Mouse (Mus musculus) megakaryocyte-erythroid progenitor cell, adult 5-6 weeks (primary cell): ENCODE results near the gene Cd164. TPM values are rescaled to one million over a fixed set of nuclear protein-coding genes. Genes with fewer than 3 reads are reported as not detected.

Source experiments
- ATAC-seq: replicated peaks from 2 replicates; pipeline ENCODE4 v1.8.0; 2016; ENCODE audit warnings: mild to moderate bottlenecking, inconsistent platforms; ENCODE audit not compliant: severe bottlenecking, poor library complexity, low FRiP score, low TSS enrichment
- total RNA-seq, 2 experiments: library from RNA; stranded (forward) in 1 of 2; stranded (reverse) in 1 of 2; fragments of 200-1000, 215-1000 nt in 1 of 2; fragments of >200 nt in 1 of 2; fragmentation: Nextera tagmentation in 1 of 2; gene quantifications; 2 replicates each; pipeline ENCODE4 v1.2.3; 2014 to 2017

Gene Cd164
- total RNA-seq, 2 experiments from 2014 or later = 96.6 to 100 TPM

DNA sequence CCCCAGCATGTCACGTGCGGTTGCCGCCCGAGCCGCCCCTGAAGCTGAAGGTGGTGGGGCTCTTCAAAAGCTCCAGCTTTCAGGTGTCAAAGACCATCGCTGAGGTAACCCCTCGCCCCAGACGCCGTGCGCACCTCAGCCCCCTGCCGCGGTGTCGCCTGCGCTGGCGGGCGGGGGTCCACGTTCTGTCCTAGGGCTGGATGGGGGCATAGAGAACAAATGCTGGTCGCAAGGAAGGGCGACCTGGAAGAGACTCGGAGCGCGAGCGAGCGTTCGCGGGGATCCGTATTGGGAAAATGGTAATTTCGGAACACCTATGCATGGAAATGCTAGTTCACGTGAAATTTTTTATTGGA, 28.7 kb upstream of the Cd164 start:
- no peak for ATAC-seq

DNA sequence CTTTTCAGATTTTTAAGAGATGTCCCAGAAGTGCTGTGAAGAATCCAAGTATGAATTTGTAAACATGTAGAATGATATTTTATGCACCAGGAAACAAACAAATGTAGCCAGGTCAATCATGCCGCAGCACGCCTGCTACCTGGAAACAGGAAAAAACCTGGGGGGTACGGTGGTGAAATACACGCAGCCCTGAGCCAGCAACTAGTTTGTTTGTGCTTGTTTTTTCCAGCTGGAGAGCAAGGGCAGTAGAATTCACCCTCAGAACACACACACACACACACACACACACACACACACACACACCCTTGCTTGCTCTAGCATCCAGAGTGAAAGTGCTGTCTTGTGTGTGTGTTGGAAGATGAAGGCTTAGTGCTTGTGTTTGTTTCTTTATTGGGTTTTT, 28.1 kb upstream of the Cd164 start:
- no peak for ATAC-seq

DNA sequence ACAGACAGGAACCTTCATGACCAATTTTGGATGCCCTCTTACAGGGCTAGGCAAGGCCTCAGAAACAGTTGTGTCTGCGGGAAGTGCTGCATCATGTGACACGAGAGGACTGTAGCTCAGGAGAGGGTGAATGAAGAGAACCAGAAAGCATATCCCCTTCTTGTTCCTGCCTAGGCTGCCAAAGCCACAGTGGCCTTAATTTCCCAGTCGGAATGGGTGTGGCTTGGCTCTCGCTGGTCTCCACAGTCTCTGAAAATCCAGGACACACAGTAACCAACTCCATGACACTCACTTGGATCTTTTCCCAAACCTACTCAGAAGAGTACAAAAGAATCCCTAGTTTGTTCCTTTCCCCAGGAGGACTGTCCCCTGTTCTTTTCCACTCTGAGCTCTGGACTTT, 18.3 kb upstream of the Cd164 start:
- no peak for ATAC-seq

DNA sequence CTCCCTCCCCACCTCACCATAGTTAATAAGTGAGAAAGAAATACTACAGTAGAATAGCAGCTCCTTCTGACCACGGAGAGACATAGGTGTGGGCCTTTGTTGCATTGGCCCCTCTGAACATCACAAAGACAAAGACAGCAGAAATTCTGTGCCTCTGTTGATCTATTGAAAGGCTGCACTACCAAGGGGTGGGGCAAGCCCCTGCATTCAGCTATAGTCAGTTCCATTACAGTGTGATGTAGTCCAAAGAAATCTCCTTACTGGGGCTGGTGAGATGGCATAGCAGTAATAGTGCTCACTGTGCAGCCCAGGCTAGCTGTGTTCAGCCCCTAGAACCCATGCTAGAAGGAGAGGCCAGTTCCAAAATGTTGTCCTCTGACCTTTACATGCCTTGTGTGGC, 14.2 kb upstream of the Cd164 start:
- no peak for ATAC-seq

DNA sequence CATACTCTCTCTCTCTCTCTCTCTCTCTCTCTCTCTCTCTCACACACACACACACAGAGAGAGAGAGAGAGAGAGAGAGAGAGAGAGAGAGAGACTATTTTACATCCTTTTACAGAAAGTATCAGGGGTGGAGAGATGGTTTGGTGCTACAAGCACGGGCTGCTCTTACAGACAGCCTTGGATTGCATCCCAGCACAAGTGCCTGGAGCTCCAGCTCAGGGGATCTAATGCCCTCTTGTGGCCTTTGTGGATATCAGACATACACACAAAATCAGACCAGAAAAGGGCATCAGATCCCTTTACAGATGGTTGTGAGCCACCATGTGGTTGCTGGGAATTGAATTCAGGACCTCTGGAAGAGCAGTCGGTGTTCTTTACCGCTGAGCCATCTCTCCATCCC, 13.8 kb upstream of the Cd164 start:
- ATAC-seq = peak; percentile 70; the same call in 1 of the 2 replicates

DNA sequence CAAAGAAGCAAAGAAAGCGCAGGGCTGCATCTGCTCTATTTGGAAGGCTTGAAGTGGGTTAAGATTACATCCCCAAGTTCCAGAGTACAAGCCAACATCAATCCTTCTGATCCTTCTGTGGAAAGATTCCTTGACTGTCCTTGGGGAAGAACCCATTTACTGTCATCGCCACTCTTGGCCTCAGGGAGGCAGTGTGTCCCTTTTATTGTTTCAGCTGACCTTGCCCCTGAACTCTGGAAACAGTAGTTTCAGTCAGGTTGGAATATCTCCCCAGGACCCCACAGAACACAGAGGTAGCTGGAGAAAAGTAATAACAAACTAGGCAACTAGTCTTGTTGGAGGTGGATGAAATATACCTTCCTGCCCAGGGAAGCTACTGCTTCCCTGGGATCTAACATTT, 10.1 kb upstream of the Cd164 start:
- 0 out of 2 replicates have a peak, but pooled peaks have one; percentile 56 for ATAC-seq

DNA sequence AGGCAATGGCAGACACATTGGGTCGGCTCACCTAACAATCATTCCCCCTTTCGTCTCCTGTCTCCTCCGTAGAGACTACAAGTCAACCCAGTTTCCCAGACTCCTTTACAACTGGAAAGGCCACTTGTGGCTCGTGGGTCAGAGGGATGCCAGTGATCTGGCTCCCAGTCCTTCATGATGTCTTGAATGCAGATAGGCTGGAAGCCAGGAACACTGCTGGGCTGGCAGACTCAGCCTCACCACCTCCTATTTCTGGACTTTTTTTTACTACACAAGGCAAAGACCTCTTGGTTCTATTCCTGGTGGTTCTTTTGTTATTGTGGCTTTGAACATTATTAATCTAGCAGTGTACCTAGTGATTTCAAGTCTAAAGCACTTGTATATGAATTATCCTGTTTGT, 4.9 kb upstream of the Cd164 start:
- ATAC-seq = no peak

DNA sequence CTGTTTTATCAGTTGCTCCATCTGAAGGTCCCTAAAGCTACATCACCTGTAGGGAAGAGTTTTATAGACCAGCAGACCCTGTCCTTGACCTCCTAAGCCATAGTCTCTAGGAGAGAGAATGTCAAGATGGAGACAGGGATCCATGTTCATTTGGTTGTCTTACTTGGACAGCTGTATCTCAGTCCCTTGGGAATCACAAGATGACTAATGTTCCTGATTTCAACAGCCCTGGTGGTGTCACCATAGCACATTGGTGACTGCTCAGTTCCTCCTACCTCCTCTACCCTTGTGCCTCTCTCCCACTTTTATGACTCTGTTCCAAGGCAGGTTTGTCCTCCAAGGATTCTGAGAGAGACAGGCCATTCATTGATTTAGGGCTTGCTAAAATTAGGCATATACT, 4.3 kb upstream of the Cd164 start:
- no peak for ATAC-seq

DNA sequence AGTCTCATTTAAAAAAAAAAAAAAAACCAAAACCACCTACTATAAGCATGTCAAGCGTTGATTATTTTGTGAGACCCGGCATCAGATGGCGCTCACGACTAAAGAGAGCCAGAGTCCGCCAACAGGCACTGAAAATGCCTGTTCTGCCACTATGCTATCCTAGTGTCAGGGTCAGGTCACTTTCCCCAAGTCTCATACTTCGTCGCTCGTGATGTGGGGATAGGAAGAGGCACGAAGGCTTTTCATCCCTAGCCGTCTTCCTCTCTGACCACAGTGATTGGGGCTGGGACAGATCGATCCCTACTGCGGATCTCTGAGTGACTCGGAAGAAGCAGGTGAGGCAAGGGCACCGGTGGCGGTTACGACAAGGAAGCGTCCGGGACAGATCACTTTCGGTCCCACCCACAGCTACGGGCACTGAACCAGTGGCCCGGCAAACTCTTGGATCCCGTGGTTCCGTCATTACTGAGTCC, 670 bp upstream of the Cd164 start:
- peak; percentile 80 for ATAC-seq

DNA sequence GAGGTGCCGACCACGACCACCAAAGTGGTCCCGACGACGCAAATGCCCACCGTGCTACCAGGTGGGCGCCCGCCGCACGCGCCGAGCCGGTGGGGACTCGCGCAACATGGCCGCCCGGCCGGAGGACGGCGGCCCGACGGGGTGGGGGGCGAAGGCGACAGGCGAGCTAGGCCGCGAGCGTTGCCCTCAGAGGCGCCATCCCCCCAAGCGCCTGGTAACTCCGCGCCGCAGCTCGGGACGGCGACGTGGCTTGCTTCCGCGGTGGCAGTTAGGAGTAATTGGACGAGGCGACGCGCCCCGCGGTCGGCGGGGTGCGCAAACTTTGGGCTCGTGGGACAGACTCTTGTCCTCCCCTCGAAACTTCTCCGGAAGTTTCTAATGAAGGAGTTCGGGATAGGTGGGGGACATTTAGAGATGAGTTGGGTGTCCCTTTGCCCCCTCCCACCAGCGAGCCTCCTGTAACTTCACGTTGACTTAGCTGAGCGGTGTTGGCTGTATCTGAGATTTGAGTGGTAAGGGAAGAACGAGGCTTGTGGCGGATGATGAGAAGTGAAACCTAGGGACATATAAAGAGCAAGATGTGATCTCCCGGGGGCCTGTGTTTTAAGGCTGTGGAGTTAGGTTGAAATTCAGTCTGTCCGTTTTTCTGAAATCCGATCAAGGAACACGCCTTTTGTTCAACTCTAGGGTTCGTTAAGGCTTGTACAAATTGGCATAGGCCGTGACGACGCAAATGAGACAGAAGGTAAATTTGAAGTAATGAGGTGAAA, 611 bp downstream of the Cd164 start:
- 0 out of 2 replicates have a peak, but pooled peaks have one; percentile 4 for ATAC-seq

DNA sequence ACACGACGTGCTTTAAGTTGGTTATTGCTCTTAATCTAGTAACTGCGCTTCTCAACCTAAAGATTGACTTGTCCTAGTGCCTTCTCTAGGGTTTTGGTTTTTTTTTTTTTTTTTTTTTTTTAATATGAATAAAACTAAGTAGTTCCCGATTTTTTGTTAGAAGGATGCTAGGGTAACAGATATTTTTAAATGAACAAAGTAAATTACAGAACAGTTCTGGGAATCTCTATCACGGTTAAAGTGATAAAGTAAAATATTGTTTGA, 1.1 kb downstream of the Cd164 start:
- no peak for ATAC-seq

DNA sequence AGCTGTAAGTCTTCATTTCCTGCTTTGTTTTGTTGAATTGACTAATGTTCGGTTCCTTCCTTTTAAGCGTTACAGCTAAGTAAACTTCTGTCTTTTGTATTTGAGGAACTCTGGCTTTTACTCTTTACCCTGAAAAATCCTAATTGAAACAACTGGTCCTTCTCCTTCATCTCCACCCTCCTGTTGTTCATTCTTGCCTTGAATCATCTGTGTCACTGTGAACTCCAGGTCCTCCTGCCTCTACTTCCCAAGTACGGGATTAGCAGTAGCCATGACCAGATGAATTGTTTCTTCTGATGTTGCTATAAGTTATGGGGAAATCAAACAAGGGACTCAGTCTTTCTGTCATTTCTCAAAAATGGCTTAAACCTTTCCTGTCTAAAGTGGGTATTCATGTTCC, 4.2 kb downstream of the Cd164 start:
- no peak for ATAC-seq

DNA sequence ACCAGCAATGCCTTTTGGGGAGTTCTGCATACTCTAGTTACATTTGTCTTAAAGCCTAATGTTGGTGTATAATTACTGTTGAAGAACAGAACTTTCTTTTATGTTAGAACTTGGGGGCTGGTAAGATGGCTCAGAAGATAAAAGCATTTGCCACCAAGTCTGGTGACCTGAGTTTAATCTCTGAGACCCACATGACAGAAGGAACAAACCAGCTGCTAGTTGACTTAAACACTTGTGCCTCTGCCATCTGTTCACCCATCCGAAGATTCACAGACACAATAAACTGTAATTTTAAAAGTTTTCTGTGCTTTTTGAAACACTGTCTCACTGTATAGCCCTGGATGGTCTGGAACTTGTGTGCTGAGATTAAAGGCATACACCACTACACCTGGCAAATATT, 6.5 kb downstream of the Cd164 start:
- ATAC-seq = peak; percentile 67

DNA sequence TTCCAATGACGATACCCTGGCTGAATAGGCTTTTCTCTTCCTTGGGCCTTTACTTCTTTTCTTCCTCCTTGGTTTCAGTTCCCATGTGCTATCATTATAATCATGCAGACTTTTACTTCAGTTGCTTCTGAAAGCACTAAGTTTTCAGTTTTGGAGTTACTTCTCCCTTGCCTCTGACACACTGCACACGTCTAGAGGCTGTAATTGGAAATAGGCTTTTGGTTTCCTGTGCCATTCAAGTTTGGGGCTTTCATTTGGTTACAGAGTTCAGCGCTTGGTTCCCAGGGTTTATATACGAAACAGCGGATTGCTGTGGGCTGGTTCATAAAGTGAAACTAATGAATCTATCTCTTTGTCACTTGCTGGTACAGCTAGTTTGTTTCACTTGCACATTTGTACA, 10.8 kb downstream of the Cd164 start:
- no peak for ATAC-seq

DNA sequence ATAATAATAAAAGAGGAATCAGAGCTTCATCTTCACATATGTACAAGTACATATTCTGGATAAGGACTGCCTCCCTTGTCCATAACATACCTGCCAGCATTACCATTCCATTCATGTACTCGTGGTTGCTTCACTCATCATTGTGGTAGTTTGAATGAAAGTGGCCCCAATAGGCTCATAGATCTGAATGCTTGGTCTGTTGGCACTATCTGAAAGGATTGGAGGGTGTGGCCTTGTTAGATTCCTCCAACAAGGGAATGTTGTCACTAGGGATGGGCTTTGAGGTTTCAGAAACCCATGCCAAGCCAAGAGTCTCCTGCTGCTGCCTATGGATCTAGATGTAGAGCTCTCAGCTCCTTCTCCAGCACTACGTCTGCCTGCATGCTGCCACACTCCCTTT, 16.8 kb downstream of the Cd164 start:
- no peak for ATAC-seq

DNA sequence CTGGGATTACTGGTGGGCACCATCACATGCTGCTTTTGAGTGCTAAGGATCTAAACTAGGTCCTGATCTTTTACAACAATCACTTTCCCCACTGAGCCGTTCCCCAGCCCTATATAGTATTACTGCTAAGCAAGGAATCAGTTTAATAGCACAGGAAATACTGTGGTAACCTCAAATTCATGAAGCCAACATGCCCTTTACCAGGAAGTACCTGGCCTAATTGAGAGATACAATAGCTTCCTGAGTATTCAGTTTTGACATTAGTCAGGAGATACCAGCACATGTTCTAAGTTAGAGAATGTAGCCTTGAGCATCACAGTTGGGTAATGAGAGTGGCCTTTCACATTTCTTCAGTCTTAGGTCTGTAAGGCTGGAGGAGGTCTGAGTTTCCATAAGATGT, 17.5 kb downstream of the Cd164 start:
- no peak for ATAC-seq

DNA sequence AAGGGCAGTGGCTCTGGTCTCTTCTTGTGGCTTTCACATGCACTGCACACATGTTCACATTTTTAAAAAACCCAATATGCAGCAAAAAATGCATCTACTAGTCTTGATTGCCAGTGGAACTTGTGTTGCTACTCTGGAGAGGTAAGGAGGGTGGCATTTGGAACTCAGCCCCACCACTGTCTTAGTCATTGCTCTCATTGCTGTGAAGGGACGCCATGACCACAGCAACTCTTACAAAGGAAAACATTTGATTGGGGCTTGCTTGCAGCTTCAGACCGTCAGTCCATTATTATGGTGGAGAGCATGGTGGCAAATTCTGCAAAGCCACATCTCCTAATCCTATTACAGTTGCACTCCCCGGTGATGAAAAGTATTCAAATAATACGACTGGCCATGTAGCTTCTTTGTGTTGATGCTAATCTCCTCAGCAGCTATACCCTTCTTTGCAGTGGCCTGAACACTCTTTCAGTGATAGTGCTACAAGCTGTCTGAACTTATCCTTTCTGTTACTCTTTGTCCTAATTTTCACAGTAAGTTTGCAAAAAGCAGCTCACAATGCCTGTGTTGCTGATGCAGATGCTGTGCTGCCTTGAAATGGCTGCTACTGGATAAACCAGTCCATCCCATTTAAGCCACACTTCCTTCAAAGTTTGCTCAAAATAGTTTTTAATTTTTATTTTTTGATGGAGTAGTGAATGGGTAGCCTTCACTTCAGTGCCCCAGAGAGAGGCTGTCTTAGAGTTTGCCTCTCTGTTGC, 18.2 kb downstream of the Cd164 start:
- ATAC-seq = no peak

DNA sequence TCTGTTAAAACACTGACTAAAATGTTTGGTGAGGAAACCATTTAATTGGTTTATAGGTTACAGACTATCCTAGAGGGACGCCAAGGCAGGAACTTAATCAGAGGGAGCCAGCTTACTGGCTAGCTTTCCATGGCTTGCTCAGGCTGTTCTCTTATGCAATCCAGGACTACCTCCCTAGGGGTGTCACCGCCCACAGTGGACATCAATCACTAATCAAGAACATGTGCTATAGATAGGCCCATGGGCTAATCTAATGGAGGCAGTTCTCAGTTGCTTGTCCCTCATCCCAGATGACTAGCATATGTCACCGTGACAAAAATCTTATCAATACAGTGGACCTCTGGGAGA, 18.7 kb downstream of the Cd164 start:
- ATAC-seq = no peak

DNA sequence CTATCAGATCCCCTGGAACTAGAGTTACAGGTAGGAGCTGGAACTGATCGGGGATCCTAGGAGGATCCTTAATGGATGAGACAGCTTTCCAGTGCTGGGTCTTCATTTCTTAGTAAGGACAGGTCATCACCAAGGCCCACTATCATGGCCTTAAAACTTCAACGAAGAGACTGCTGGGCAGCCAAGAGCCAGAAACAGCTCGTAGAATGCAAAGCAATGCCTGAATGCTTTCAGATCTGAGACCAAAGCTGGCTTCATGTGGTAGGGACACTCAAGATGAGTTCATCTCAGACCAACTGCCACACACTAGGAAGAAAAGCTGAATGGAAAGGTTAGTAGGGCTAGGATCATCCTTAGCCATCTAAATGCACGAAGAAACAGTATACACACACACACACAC, 19.8 kb downstream of the Cd164 start:
- ATAC-seq = no peak

DNA sequence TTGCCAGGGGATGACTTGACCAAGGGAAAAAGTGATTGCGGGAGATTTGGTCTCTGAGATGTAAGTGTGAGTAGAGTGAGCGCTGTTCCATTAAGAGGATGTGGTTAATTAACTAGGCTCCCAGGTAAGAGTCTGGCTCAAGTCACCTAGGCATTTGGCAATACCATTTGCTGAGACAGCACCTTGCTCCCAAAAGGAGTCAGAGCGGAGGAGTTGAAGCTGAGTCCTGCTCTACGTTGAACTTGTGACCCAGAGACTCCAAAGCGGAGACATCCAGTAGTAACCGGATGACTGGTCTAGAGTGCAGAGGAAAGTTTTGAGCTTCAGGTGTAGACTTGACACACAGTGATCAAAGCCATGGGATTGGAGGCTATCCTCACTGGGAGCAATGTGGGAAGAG, 22.8 kb downstream of the Cd164 start:
- no peak for ATAC-seq

DNA sequence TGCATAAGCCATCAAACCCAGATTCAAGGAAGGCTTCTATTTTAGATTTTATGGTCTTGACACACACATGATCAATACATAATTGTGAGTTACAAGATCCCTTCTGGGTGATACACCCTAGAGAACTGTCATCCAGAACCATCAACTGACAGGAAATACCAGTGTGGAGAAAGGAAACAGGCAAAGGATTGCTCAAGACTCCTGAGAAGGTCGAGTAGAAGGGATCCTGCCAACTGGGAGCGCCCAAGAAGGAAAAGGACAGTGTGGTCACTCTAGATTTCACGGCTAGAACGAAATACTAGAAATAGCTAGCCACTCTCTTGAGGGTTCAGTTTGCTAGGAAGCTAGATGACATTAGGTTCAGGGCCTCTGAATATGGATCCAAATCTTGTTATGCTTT, 24.2 kb downstream of the Cd164 start:
- no peak for ATAC-seq
